Mouse (Mus musculus) duodenum, adult 2 months (tissue): ENCODE results near the gene Cdkn2aipnl. TPM values are rescaled to one million over a fixed set of nuclear protein-coding genes. Genes with fewer than 3 reads are reported as not detected.

Source experiments
- polyA plus RNA-seq: library from polyadenylated mRNA; depleted of rRNA; stranded (reverse); fragments of >200 nt; gene quantifications from 2 replicates; pipeline ENCODE4 v1.2.3, GENCODE M21; 2012; ENCODE audit warnings: low replicate concordance; rRNA removed

Cdkn2aipnl gene
- polyA plus RNA-seq, result 11.2 and 14.0 TPM in 2 replicates

GRCm38 (mm10) chr11:51967443-51968401 lies at the start of gene Cdkn2aipnl:
Gene Cdkn2aipnl, plus strand, starts transcription at chr11:51967661.

GRCm38 (mm10) chr11:52000290-52000962 lies 33.0 kb downstream of the Cdkn2aipnl start, which contains the start of gene Ube2b:
Gene Ube2b, minus strand, starts transcription at chr11:52000762.

GRCm38 (mm10) chr11:52003772-52004528 lies 36.5 kb downstream of the Cdkn2aipnl start, which contains the start of gene Cdkl3:
Gene Cdkl3, plus strand, starts transcription at chr11:52004221.

Other genes starting within 250 kb of the Cdkn2aipnl start
- gene Sec24a, start 204.0 kb upstream of the Cdkn2aipnl start, polyA plus RNA-seq, result 26.1 and 34.4 TPM in 2 replicates
- gene Sar1b, start 204.0 kb upstream of the Cdkn2aipnl start, polyA plus RNA-seq, result 12.2 and 17.2 TPM in 2 replicates
- gene Jade2, start 110.0 kb upstream of the Cdkn2aipnl start, polyA plus RNA-seq, result 4.6 and 5.0 TPM in 2 replicates
- gene Ube2b, start 33.1 kb downstream of the Cdkn2aipnl start, polyA plus RNA-seq, result 12.2 and 20.3 TPM in 2 replicates
- gene Cdkl3, start 36.6 kb downstream of the Cdkn2aipnl start, polyA plus RNA-seq, result 0.14 and 0.69 TPM in 2 replicates
- gene Ppp2ca, start 131.0 kb downstream of the Cdkn2aipnl start, polyA plus RNA-seq, result 10.2 and 11.5 TPM in 2 replicates
- gene Olfr1373, start 177.9 kb downstream of the Cdkn2aipnl start, polyA plus RNA-seq, result not detected in 2 replicates
- not detected in 2 replicates for gene Olfr1371, start 246.3 kb downstream of the Cdkn2aipnl start, polyA plus RNA-seq